Mouse (Mus musculus): ENCODE data around the gene Nt5c. TPM values are rescaled to one million over a fixed set of nuclear protein-coding genes. Genes with fewer than 3 reads are reported as not detected.
"Not testable (repeated sequence)": the region's sequence is repeated elsewhere in the genome, so short reads cannot be mapped to it uniquely, and the experiment has no call there.

Nt5c gene
- total RNA-seq, 1 experiment from 2014 or later = 107 TPM

GRCm38 (mm10) chr11:115476630-115477029 is 15.0 kb downstream of the Nt5c start:
- not testable (repeated sequence) for ATAC-seq (ENCODE audit: extremely low read depth, insufficient number of reproducible peaks, low FRiP score, poor library complexity, severe bottlenecking)

GRCm38 (mm10) chr11:115475758-115476237 is 15.9 kb downstream of the Nt5c start:
- ATAC-seq (ENCODE audit: extremely low read depth, insufficient number of reproducible peaks, low FRiP score, poor library complexity, severe bottlenecking) = no peak

- peak; percentile 83 for ATAC-seq (ENCODE audit: extremely low read depth, insufficient number of reproducible peaks, low FRiP score, poor library complexity, severe bottlenecking)
Observed at GRCm38 (mm10) chr11:115475025-115475757, 16.5 kb downstream of the Nt5c start, which contains the start of gene Armc7. Gene Armc7, plus strand, starts transcription at chr11:115475667.

- ATAC-seq (ENCODE audit: extremely low read depth, insufficient number of reproducible peaks, low FRiP score, poor library complexity, severe bottlenecking) = peak; percentile 63
Observed at GRCm38 (mm10) chr11:115473626-115474275, 17.9 kb downstream of the Nt5c start.

- no peak for ATAC-seq (ENCODE audit: extremely low read depth, insufficient number of reproducible peaks, low FRiP score, poor library complexity, severe bottlenecking)
Observed at GRCm38 (mm10) chr11:115472183-115472582, 19.5 kb downstream of the Nt5c start.

- no peak for ATAC-seq (ENCODE audit: extremely low read depth, insufficient number of reproducible peaks, low FRiP score, poor library complexity, severe bottlenecking)
Observed at GRCm38 (mm10) chr11:115467217-115467618, 24.4 kb downstream of the Nt5c start.

GRCm38 (mm10) chr11:115464851-115465250 is 26.8 kb downstream of the Nt5c start:
- no peak for ATAC-seq (ENCODE audit: extremely low read depth, insufficient number of reproducible peaks, low FRiP score, poor library complexity, severe bottlenecking)

- no peak for ATAC-seq (ENCODE audit: extremely low read depth, insufficient number of reproducible peaks, low FRiP score, poor library complexity, severe bottlenecking)
Observed at GRCm38 (mm10) chr11:115463397-115463796, 28.3 kb downstream of the Nt5c start.

- 0 out of 2 replicates have a peak, but pooled peaks have one; percentile 10 for ATAC-seq (ENCODE audit: extremely low read depth, insufficient number of reproducible peaks, low FRiP score, poor library complexity, severe bottlenecking)
Observed at GRCm38 (mm10) chr11:115462243-115462891, 29.3 kb downstream of the Nt5c start, which contains the start of gene Slc16a5. Gene Slc16a5, plus strand, starts transcription at chr11:115462474.

GRCm38 (mm10) chr11:115461846-115462242 is 29.8 kb downstream of the Nt5c start:
- ATAC-seq (ENCODE audit: extremely low read depth, insufficient number of reproducible peaks, low FRiP score, poor library complexity, severe bottlenecking) = no peak

GRCm38 (mm10) chr11:115460976-115461375 is 30.7 kb downstream of the Nt5c start:
- ATAC-seq (ENCODE audit: extremely low read depth, insufficient number of reproducible peaks, low FRiP score, poor library complexity, severe bottlenecking) = no peak

GRCm38 (mm10) chr11:115457405-115457804 is 34.3 kb downstream of the Nt5c start:
- no peak for ATAC-seq (ENCODE audit: extremely low read depth, insufficient number of reproducible peaks, low FRiP score, poor library complexity, severe bottlenecking)

GRCm38 (mm10) chr11:115456182-115456581 is 35.5 kb downstream of the Nt5c start:
- no peak for ATAC-seq (ENCODE audit: extremely low read depth, insufficient number of reproducible peaks, low FRiP score, poor library complexity, severe bottlenecking)

GRCm38 (mm10) chr11:115455619-115456018 is 36.0 kb downstream of the Nt5c start:
- ATAC-seq (ENCODE audit: extremely low read depth, insufficient number of reproducible peaks, low FRiP score, poor library complexity, severe bottlenecking) = no peak

GRCm38 (mm10) chr11:115454822-115455221 is 36.8 kb downstream of the Nt5c start:
- ATAC-seq (ENCODE audit: extremely low read depth, insufficient number of reproducible peaks, low FRiP score, poor library complexity, severe bottlenecking) = not testable (repeated sequence)

GRCm38 (mm10) chr11:115453306-115453705 is 38.4 kb downstream of the Nt5c start:
- ATAC-seq (ENCODE audit: extremely low read depth, insufficient number of reproducible peaks, low FRiP score, poor library complexity, severe bottlenecking) = no peak

- no peak for ATAC-seq (ENCODE audit: extremely low read depth, insufficient number of reproducible peaks, low FRiP score, poor library complexity, severe bottlenecking)
Observed at GRCm38 (mm10) chr11:115452281-115452860, 39.3 kb downstream of the Nt5c start.

GRCm38 (mm10) chr11:115451781-115452241 is 39.9 kb downstream of the Nt5c start:
- ATAC-seq (ENCODE audit: extremely low read depth, insufficient number of reproducible peaks, low FRiP score, poor library complexity, severe bottlenecking) = no peak

GRCm38 (mm10) chr11:115450176-115450575 is 41.5 kb downstream of the Nt5c start:
- ATAC-seq (ENCODE audit: extremely low read depth, insufficient number of reproducible peaks, low FRiP score, poor library complexity, severe bottlenecking) = no peak

Measured in neutrophil, adult 5-6 weeks (primary cell).